Mouse (Mus musculus): ENCODE data around the gene Eif4g3. TPM values are rescaled to one million over a fixed set of nuclear protein-coding genes. Genes with fewer than 3 reads are reported as not detected.

Gene Eif4g3
- polyA plus RNA-seq (2015; fragmentation: Nextera tagmentation; extraction: Ambion mirVana), result 38.6 and 40.0 TPM in 2 replicates

DNA sequence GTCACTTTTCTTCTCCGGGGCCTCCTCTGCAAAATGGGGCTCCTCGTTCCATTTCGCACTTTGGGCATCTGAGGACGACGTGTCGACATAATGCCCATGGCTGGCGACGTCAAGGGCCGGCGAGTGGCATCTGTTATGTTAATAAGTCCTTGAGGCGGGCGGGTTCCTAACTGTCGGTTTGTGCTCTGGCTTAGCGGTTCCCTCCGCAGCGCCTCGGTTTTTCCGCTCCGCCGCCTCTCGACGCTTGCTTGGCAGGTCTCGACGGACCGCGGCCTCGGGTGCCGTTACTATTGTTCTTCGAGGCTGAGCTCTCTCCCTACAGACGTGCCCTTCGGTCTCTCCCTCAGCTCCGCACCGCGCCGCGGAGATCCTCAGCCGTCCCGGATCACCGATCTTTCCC lies at the start of gene Eif4g3:
TSS of gene Eif4g3 (plus strand) at position 133 of the 400 bp plus-strand sequence.
- Histone ChIP-seq H3K9me3 (replicated peaks) (no peaks in the 10 kb centered on the region), H3K4me1 (peaks cover 44% of the 10 kb centered on the region), H3K36me3 (peaks cover 16% of the 10 kb centered on the region), H3K9ac (peak within 1 kb of the TSS; percentile 95), H3K4me2 (peak within 1 kb of the TSS; percentile 76), H3K27me3 (no peaks in the 10 kb centered on the region), H3K27ac (peak within 1 kb of the TSS; percentile 91), H3K4me3 (replicated peaks) (peak within 1 kb of the TSS; percentile 69)
- ATAC-seq (replicated peaks; ENCODE audit: low FRiP score), result no peak
- WGBS, result 2% methylated on average over 39 of the region's 39 CpGs

DNA sequence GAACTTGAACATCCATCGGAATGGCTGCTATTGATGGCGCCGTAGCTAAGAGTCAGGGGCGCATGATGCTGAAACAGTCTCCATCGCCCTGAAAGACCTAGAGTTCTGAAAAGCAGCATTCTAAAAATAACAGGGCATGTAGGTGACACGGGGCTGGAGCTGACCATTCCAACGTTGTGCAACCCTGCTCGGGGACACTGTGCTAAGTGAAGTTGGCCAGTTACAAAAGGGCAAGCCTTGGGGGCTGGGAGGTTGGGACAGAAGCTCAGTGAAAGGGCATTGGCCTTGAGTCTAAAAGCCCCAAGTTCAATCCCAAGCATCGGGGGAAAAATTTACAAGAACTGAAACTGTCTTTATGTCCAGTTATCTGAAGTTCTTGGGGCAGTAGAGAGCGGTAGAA lies 49.3 kb upstream of the Eif4g3 start:
- WGBS, result 89% methylated on average over 10 of the region's 10 CpGs

DNA sequence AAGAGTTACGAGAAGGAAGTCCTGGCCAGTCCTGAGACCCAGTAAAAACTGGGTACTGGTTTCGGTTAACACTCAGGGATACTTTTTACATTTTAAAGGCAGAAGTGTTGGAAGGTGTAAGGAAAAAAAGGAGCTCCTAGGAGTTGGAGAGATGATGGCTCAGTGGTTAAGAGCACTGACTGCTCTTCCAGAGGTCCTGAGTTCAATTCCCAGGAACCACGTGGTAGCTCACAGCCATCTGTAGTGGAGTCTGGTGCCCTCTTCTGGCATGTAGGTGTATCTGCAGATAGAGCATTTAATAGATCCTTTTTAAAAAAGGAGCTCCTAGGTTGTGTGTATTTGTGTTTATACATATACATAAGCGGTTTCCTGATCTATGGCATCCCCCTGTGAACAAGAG lies 47.4 kb upstream of the Eif4g3 start:
- Histone ChIP-seq H3K4me2 (no peak overlapping the region), H3K4me3 (replicated peaks) (no peak overlapping the region), H3K4me1 (peaks cover 14% of the 10 kb centered on the region), H3K27me3 (no peaks in the 10 kb centered on the region), H3K9me3 (replicated peaks) (no peaks in the 10 kb centered on the region), H3K27ac (no peak overlapping the region), H3K9ac (no peak overlapping the region), H3K36me3 (peaks cover 87% of the 10 kb centered on the region)
- 67% methylated on average over 4 of the region's 4 CpGs for WGBS
- ATAC-seq (replicated peaks; ENCODE audit: low FRiP score), result no peak

More for the DNA sequence above, 49.3 kb upstream of the Eif4g3 start:
- no peak overlapping the region for H3K27ac ChIP-seq
- H3K4me3 ChIP-seq (replicated peaks), result no peak overlapping the region
- H3K36me3 ChIP-seq, result peaks cover 87% of the 10 kb centered on the region
- H3K4me2 ChIP-seq, result no peak overlapping the region
- H3K27me3 ChIP-seq, result no peaks in the 10 kb centered on the region
- ATAC-seq (replicated peaks; ENCODE audit: low FRiP score), result no peak
- no peak overlapping the region for H3K9ac ChIP-seq
- H3K9me3 ChIP-seq (replicated peaks), result no peaks in the 10 kb centered on the region
- H3K4me1 ChIP-seq, result peaks cover 14% of the 10 kb centered on the region

DNA sequence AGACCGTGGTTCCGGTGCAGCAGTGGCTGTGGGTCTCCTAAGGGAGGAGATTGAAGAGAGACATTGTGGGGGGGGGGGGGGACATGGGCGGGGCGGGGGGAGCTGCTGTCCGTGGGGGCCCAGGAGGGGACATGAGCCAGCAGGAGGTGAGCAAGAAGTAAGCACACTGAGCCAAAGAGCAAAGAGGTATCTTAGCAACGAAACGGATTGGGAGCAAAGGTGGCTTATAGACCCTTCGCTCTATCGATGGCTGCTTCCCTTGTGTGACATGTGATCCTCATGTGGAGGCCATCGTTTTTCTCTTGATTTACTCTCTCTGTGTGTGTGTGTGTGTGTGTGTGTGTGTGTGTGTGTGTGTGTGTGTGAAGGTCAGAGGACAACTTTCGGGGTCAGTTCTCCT lies 46.4 kb upstream of the Eif4g3 start:
- H3K4me3 ChIP-seq (replicated peaks), result no peak overlapping the region
- no peak overlapping the region for H3K4me2 ChIP-seq
- no peak overlapping the region for H3K9ac ChIP-seq
- H3K9me3 ChIP-seq (replicated peaks), result no peaks in the 10 kb centered on the region
- no peak for ATAC-seq (replicated peaks; ENCODE audit: low FRiP score)
- H3K27me3 ChIP-seq, result no peaks in the 10 kb centered on the region
- H3K27ac ChIP-seq, result no peak overlapping the region
- WGBS, result 76% methylated on average over 10 of the region's 11 CpGs
- peaks cover 87% of the 10 kb centered on the region for H3K36me3 ChIP-seq
- H3K4me1 ChIP-seq, result peaks cover 14% of the 10 kb centered on the region

DNA sequence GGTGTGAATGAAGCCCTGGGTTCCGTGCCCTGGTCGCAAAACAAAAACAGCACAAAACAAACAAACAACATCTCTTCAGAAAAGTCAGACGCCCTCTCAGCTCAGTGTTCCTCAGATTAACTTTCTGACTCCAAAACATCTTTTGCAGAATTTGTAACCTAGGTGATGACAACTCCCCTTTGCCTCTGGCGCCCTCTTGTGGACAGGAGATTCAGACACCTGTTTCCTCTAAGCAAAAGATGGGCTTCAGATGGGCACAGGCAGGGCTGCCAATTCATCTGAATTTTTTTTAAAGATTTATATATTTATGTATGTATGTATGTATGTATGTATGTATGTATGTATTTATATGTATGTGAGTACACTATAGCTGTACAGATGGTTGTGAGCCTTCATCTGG lies 40.0 kb upstream of the Eif4g3 start:
- 32% methylated on average over 4 of the region's 4 CpGs for WGBS
- Histone ChIP-seq H3K27me3 (no peaks in the 10 kb centered on the region), H3K36me3 (peaks cover 81% of the 10 kb centered on the region)

DNA sequence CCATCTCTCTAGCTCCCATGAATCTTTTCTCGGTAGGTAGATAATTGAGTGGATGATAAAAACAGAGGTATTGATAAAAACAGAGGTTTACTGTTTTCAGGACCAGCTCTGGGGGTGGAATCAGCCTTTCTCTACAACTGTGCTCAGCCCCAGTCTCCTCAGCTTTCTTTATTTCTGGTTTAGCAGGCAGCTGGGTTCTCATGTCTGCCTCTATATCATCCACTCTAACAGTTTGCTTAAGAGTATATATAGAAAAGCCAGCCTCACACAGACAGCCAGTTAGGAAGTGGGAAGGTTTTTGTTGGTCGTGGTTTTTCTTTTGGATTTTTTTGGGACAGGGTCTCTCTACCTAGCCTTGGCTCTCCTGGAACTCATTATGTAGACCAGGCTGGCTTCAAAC lies 38.6 kb upstream of the Eif4g3 start:
- ATAC-seq (replicated peaks; ENCODE audit: low FRiP score), result no peak
- Histone ChIP-seq H3K9ac (no peak overlapping the region), H3K27me3 (no peaks in the 10 kb centered on the region), H3K9me3 (replicated peaks) (no peaks in the 10 kb centered on the region), H3K4me1 (no peaks in the 10 kb centered on the region), H3K4me2 (no peak overlapping the region), H3K36me3 (peaks cover 81% of the 10 kb centered on the region), H3K27ac (no peak overlapping the region), H3K4me3 (replicated peaks) (no peak overlapping the region)
- WGBS, result 91% methylated on average over 2 of the region's 2 CpGs

More for the DNA sequence above, 40.0 kb upstream of the Eif4g3 start:
- H3K4me2 ChIP-seq, result no peak overlapping the region
- H3K4me3 ChIP-seq (replicated peaks), result no peak overlapping the region
- H3K4me1 ChIP-seq, result no peaks in the 10 kb centered on the region
- no peak overlapping the region for H3K27ac ChIP-seq
- H3K9ac ChIP-seq, result no peak overlapping the region
- H3K9me3 ChIP-seq (replicated peaks), result no peaks in the 10 kb centered on the region
- ATAC-seq (replicated peaks; ENCODE audit: low FRiP score), result no peak

DNA sequence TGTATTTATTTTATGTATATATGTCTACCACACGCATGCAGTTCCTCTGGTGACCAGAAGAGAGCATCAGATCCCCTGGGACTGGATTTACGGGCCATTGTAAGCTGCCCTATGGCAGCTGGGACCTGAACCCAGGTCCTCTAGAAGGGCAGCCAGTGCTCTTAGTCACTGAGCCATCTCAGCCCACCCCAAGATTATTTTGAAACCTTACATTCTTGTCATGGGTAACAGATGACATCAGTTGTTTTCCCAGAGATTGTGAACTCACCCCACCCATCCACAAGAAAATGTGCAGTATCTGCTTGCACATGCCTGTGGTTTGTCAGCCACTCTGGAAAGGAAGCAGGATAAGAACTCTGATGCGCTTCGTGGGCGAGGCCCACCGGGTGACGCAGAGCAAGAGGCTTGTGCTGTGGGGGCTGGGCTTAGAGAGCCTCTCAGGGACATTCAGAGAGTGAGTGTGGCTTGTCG lies 37.9 kb upstream of the Eif4g3 start:
- ATAC-seq (replicated peaks; ENCODE audit: low FRiP score), result no peak

DNA sequence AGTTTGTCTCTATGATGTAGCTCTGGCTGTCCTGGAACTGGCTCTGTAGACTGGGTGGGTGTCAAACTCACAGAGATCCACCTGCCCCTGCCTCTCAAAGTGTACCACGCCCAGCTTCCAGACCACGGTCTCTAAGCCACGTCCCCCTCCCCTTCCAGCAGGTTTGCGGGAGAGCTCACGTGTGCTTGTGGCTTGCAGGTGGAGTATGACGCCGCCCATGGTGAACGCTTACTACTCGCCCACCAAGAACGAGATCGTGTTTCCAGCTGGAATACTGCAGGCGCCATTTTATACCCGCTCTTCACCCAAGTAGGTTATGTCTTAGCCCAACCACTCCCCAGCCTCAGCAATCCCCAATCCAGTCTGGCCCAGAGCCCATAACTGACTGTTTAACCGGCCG lies 36.6 kb upstream of the Eif4g3 start:
- peaks cover 6% of the 10 kb centered on the region; the same call in 1 of the 2 replicates for H3K9me3 ChIP-seq (replicated peaks)
- H3K27me3 ChIP-seq, result no peaks in the 10 kb centered on the region
- WGBS, result 95% methylated on average over 15 of the region's 15 CpGs
- peaks cover 78% of the 10 kb centered on the region for H3K36me3 ChIP-seq
- H3K4me1 ChIP-seq, result no peaks in the 10 kb centered on the region
- no peak overlapping the region for H3K27ac ChIP-seq
- no peak overlapping the region for H3K9ac ChIP-seq
- no peak for ATAC-seq (replicated peaks; ENCODE audit: low FRiP score)
- H3K4me2 ChIP-seq, result no peak overlapping the region
- no peak overlapping the region for H3K4me3 ChIP-seq (replicated peaks)

More for the DNA sequence above, 37.9 kb upstream of the Eif4g3 start:
- Histone ChIP-seq H3K27ac (no peak overlapping the region), H3K9ac (no peak overlapping the region), H3K36me3 (peaks cover 81% of the 10 kb centered on the region), H3K4me3 (replicated peaks) (no peak overlapping the region), H3K27me3 (no peaks in the 10 kb centered on the region), H3K9me3 (replicated peaks) (peaks cover 6% of the 10 kb centered on the region; the same call in 1 of the 2 replicates), H3K4me1 (no peaks in the 10 kb centered on the region), H3K4me2 (no peak overlapping the region)
- 81% methylated on average over 8 of the region's 8 CpGs for WGBS

DNA sequence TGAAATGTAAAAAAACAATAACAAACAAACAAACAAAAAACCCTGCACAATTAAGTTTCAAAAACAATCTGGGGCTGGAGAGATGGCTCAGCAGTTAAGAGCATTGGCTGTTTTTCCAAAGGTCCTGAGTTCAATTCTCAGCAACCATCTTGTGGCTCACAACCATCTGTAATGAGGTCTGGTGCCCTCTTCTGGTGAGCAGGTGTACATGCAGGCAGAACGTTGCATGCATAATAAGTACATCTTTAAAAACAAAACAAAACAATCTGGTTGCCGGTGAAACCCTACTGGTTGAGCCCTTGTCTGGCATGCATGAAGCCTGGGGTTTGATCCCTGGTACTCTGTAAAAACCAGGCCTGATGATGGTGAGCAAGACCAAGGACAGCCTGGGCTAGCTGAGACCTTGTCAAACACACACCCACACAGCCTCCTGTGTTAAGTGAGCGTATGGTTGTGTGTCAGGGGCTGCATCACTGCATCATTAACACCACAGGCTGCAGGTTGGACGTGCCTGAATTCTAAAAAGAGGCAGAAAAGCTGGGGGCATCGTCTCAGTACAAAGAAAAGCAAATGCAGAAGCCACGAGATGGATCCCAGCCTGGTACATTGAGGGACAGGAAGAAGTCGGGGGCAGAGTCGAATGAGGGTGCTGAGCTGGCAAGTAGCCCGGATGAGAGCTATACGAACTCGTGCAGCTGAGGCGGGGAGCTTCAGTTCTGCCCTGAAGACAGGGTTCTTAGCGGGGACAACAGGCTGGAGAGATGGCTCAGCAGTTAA lies 32.7 kb upstream of the Eif4g3 start:
- Histone ChIP-seq H3K9me3 (replicated peaks) (peaks cover 6% of the 10 kb centered on the region; the same call in 1 of the 2 replicates), H3K4me1 (0 out of 2 replicates have a peak, but pooled peaks cover 4% of the 10 kb centered on the region), H3K9ac (no peak overlapping the region), H3K27ac (no peak overlapping the region), H3K4me3 (replicated peaks) (no peak overlapping the region), H3K36me3 (peaks cover 88% of the 10 kb centered on the region), H3K4me2 (no peak overlapping the region), H3K27me3 (no peaks in the 10 kb centered on the region)
- 89% methylated on average over 13 of the region's 13 CpGs for WGBS
- ATAC-seq (replicated peaks; ENCODE audit: low FRiP score), result no peak

DNA sequence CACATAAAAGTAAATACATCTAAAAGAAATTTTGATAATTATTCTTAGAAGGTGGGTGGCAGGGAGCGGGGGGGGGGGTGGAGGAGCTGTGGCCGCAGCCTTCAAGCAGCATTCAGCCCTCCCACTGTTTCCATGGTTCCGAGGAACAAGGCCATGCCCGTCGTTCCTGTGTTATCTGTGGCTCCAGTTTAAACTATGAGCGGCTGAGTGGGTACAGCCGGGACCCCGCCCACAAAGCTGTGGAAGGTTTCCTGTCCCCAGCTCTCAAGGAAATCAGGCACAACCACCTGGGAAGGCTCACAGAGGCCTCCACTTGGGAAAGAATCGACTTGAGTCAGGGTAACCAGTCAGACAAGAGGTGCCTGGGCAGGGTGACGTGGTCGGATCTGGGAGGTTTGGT lies 32.1 kb upstream of the Eif4g3 start:
- Histone ChIP-seq H3K27me3 (no peaks in the 10 kb centered on the region), H3K4me3 (replicated peaks) (no peak overlapping the region), H3K9ac (no peak overlapping the region), H3K4me2 (no peak overlapping the region), H3K4me1 (0 out of 2 replicates have a peak, but pooled peaks cover 4% of the 10 kb centered on the region), H3K36me3 (peaks cover 89% of the 10 kb centered on the region), H3K9me3 (replicated peaks) (peaks cover 6% of the 10 kb centered on the region; the same call in 1 of the 2 replicates), H3K27ac (no peak overlapping the region)
- 77% methylated on average over 11 of the region's 11 CpGs for WGBS
- no peak for ATAC-seq (replicated peaks; ENCODE audit: low FRiP score)

DNA sequence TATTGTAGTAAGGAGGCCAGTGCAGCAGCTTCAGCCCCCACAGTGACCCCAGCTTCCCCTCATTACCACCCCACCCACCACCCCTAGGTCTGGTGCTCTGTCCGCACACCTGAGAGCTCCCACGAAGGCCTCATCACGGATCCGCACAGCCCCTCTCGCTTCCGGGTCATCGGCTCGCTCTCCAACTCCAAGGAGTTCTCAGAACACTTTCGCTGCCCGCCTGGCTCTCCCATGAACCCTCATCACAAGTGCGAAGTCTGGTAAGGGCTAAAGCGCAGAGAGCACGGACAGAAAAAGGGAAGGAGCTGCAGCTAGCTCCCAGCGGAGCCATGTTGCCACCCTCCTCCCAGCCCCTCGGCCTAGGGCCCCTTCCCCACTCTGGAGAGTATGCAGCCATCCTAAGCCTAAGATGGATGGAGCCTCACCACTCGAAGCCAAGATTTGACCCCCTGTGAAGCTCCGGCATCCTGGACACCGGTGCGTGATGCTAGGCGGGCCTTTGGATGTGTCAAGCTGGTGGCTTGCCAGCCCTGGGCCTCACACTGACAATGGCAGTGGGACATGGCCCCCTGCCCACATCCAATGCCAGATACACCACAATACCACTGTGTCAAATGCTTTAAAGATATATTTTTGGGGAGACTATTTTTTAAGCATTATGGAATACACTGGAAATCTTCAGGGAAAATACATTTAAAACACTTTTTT lies 30.0 kb upstream of the Eif4g3 start:
- no peak overlapping the region for H3K9ac ChIP-seq
- no peak for ATAC-seq (replicated peaks; ENCODE audit: low FRiP score)
- H3K36me3 ChIP-seq, result peaks cover 79% of the 10 kb centered on the region
- 88% methylated on average over 20 of the region's 20 CpGs for WGBS
- H3K27me3 ChIP-seq, result no peaks in the 10 kb centered on the region
- no peak overlapping the region for H3K27ac ChIP-seq
- H3K9me3 ChIP-seq (replicated peaks), result peaks cover 6% of the 10 kb centered on the region; the same call in 1 of the 2 replicates
- H3K4me3 ChIP-seq (replicated peaks), result no peak overlapping the region
- no peak overlapping the region for H3K4me2 ChIP-seq
- H3K4me1 ChIP-seq, result 0 out of 2 replicates have a peak, but pooled peaks cover 4% of the 10 kb centered on the region

DNA sequence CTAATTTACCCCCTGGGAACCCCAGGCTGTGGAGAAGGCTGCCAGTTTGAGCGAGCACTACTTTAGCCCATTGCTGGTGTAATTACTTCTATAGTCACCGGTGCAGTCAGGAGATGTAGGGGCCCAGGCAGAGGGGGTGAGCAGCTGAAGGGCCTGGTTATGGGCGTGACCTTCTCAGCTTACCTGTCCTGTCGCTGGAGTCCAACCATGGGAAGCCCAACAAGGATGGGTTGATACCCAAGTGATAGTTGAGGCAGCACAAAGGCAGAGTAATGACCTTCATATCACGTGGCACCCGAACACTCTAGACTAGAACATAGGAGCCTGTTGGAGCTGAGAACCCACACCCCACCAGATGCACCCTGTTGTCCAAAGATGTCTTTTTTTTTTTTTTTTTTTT lies 29.4 kb upstream of the Eif4g3 start:
- Histone ChIP-seq H3K4me1 (0 out of 2 replicates have a peak, but pooled peaks cover 4% of the 10 kb centered on the region), H3K27me3 (no peaks in the 10 kb centered on the region), H3K9me3 (replicated peaks) (peaks cover 6% of the 10 kb centered on the region; the same call in 1 of the 2 replicates), H3K9ac (no peak overlapping the region), H3K4me3 (replicated peaks) (no peak overlapping the region), H3K36me3 (peaks cover 73% of the 10 kb centered on the region), H3K4me2 (no peak overlapping the region), H3K27ac (no peak overlapping the region)
- 82% methylated on average over 6 of the region's 6 CpGs for WGBS
- ATAC-seq (replicated peaks; ENCODE audit: low FRiP score), result no peak
